Mouse (Mus musculus) Muller cell, postnatal 12 days (primary cell): ENCODE measurements around the gene Neu2.
"Not testable (repeated sequence)": the region's sequence is repeated elsewhere in the genome, so short reads cannot be mapped to it uniquely, and the experiment has no call there.

Experiments
- DNase-seq: peaks from one replicate; pipeline ENCODE4 v3.0.0-alpha.2; 2015; ENCODE audit errors: inconsistent ontology term

The Neu2 gene

DNA sequence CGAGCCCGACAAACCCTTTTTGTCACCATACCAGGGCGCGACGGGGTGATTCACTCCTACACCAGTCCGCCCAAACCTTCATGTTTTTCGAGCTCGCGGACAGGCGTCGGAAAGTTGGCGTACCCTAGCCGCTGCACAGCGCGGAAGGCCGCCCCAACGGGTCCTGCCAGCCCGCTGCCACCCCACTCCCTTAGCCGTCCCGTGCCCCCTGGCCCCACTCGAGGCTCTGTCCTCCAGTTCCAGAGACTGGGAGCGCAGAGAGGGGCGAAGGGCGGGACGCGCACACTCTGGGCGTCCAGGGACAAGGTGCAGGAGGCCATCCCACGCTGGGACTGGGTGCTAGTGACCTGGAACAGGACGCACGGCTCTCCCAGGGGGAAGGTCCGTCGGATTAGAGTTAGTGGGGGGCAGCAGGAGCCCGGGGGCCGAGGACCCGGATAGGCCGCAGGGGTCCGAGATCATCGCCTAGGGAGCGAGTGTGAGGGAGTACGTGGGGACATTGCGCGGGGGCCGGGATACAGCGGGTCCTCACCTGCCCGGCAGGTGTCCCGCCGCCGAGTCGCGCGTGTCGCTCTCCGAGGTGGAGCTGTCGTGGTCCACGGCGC is at the start of gene Neu2:
Gene Neu2 (plus strand): TSS at position 329 of the 605 bp plus-strand sequence.
- peak; percentile 45 for DNase-seq

DNA sequence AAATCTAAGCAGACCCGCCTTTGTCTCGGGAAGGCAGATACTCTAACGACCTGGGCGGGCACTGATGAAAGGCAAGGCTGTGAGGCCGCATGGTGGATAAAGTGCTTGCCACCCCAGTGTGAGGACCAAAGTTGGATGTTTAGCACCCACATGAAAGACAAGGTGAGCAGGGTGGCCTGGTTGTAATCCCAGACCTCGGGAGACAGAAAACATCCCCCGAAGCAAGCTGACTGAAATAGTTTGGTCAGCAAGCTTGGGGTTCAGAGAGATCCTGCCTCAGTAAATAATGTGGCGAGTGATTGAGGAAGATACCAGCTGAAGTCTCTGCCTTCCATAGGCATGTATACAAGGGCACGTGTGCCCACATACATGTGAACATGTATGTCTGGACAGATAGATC is 42.2 kb upstream of the Neu2 start:
- DNase-seq, result no peak

DNA sequence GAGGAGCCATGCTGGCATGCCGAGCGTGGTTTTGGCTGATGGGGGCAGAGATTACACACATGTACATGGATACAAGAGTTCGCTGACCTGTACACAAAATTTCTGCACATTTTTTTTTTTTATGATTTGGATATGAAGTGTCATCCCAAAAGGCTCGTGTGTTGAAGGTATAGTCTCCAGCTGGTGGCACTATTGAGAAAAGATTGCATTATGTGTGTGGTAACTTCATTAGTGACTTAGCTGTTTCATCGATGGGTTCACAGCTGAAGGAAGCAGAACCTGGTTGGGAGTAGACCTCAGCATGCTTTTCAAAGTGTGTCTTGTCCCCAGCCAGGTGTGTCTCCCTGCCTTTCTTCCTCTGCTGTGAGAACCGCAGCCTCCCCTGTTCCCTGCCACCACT is 41.4 kb upstream of the Neu2 start:
- peak; percentile 26 for DNase-seq

DNA sequence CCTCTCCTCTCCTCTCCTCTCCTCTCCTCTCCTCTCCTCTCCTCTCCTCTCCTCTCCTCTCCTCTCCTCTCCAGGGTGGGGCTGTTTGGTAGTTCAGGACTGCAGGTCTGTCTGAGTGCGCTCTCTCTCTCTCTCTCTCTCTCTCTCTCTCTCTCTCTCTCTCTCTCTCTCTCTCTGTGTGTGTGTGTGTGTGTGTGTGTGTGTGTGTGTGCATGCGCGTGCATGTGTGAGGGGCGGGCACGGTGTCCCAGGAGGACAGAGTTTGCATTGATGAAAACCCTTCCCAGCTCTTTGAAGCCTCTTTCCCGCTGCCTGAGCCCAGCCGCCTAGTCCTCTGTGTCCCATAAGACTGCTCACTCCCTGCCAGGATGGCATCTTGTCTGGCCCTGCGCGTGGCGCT is 39.7 kb upstream of the Neu2 start, which contains the start of gene Snorc:
Gene Snorc (plus strand): TSS at position 301 of the 400 bp plus-strand sequence.
- not testable (repeated sequence) for DNase-seq

DNA sequence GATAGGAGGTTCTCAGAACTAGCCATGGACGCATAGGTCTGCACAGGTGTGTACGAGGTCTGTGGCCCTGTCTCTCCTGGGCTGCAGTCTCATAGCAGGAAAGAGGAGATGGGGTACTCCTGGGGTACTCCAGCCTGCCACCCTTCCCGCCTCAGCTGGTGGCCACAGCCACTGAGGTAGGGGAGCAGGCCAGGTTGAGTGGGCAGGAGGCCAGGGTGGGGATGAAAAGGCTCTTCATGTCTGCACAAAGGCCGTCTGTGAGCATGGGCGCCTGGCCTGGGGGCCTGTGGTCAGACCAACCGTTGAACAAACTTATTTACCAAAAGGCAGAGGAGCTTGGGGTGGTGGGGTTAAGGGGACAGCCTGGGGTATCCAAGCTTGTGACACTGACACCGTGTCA is 37.8 kb upstream of the Neu2 start:
- DNase-seq, result no peak

DNA sequence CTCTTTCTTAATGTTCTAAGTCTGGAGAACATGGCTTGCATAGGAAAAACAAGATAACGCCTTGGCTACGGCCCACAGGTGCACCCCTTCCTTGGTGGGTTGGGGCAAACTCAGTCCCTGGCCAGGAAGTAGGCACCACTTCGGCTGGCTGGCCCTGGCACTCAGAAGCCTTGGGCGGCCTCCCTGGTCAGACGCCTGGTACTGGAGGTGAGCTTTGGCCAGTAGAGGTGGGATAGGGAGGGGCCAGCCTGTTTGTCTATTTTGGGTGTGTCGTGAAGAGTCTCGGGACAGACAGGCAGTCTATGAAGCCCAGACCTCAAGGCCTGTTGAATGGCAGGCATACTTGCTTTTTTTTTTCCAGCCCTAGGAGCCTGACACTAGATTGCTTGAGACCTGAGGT is 37.1 kb upstream of the Neu2 start:
- no peak for DNase-seq

DNA sequence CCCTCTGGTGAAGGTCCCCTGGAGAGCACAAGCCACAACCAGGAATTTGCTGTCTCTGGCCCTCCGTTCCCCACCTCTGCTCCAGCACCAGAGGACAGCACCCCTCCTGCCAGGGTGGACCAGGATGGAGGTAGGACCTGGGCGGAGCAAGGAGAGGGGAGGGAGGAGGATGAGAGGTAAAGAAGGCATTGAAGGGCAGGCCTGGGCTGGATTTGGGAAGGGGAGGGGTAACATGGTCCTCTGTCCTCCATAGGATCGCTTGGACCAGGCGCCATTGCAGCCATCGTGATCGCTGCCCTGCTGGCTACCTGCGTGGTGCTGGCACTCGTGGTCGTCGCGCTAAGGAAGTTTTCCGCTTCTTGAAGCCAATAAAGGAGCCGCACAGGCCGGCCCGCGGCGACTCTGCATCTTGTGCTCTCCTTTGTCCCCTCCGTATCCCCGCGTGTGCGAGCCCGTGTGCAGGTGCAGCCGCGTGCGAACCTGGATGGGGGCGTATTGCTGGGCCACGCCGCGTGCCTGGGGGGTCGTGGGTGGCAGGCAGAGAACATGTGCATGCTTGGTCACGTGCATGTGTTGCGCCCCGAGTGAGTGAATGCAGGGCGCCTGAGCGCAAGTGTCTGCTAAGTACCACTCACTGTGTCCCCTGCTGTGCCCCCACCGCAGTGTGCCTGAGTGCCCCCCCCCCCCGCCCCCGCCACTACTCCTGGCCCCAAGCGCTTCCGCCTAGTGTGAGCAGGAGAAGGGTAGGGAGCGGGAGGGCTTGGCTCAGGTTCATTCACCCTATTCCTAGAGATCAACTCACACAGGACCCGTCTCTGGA is 34.4 kb upstream of the Neu2 start:
- DNase-seq, result no peak

DNA sequence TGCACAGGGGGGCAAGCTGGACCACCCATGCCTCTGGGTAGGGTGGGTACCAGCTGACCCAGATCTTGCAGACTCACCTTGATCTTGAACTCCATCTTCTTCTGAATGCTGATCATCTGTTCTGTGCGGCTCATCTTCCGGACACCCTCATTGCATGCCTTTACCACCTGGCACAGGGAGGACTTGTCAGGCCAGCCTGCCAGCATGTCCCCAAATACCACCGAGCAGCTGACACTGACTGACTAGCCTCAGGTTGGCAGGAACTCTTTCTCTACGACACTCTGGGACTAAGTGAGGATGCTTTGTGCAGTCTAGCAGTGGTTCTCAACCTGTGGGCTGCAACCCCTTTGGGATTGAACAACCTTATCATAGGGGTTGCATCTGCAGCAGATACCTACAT is 27.1 kb upstream of the Neu2 start:
- no peak for DNase-seq

DNA sequence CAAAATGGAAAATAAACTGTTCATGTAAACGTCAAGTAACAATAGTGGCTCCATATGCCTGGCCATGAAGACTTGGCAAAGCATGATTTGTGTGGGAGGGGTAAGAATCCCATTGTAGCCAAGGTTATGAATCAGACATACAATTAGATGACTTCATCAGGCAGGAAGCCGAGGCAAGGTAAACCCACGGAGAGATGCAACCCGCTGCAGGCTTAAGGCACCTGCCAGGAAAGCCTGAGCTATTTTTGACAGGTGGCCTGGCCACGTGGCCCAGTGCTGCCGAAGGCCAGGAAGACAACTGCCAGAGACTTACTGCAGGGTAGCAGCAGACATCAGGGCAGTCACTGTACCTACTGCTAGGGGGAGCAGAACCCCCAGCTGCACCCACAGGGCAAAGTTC is 23.3 kb upstream of the Neu2 start:
- peak; percentile 74 for DNase-seq

DNA sequence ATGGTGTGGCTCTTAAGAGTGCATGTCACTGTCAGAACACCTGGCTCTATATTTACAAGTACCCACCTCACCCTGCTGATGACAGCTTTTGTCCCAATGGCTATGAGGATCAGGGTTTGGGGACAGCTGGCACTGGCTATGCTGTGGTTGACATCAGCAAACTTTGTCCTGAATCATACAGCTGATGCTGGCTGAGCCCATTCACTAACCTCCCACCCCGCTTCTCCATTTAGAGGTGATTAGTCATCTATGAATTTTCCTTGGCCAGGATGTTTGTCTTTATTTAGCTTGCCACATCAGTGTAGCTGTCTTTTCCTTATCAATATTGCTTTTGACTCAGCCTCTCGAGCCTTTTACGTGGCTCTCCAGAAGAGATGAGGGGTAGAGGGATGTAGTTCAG is 17.4 kb upstream of the Neu2 start:
- DNase-seq, result peak; percentile 68

DNA sequence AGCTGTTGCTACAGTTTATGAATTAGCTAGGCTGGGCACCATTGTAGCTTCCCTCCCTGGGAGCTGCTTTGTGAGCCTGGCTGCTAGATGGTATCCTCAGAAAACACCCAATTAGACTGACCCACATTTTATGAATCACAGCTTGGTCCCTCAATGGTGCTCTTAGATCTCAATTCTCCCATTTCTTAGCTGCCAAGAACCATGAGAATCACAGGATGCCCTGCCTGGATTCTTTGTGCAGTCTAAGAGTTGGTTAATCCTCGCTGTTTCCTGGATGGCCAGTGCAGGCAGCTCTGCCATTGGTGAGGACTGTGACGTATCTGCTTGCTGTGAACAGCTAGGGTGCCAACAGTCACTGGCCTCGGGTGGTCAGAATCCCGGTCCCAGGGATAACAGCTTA is 16.1 kb upstream of the Neu2 start:
- DNase-seq, result peak; percentile 94

DNA sequence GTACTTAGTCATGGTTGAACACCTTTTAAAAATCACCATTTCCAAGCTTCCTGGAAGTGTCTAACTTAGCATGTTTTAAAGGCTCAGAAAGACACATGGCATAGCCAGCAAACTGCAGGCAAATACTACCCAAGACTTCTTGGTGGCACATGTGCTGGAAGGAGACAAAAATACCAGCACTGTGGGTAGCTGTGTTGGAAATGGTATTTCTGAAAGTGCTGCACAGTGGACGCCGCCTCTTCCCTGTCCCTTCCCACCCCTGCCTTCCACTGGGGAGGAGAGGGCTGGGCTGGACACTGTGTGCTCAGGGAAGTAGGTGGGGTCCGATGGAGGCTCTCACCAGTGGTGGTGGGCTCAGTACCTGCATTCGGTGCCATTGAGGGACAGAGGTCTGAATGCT is 4.2 kb upstream of the Neu2 start:
- no peak for DNase-seq

DNA sequence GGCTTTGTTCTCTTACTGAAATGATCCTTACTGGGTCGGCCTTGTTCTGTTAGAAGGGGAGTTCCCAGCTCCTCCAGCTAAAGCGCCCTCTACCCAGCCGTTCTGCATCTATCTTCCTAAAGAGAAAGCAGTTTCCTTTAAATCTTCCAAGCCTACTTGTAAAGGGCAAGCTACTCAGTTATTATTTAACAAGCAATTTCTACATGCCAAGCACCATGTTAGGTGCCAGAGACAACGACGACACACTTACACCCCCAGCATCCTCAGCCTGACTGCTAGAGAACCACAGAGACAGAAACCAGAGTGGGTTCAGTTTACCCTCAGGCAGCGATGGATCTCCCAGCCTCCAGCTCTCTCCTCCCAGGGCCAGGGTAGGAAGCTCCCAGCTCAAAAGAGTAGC is 1.8 kb upstream of the Neu2 start:
- DNase-seq, result no peak

DNA sequence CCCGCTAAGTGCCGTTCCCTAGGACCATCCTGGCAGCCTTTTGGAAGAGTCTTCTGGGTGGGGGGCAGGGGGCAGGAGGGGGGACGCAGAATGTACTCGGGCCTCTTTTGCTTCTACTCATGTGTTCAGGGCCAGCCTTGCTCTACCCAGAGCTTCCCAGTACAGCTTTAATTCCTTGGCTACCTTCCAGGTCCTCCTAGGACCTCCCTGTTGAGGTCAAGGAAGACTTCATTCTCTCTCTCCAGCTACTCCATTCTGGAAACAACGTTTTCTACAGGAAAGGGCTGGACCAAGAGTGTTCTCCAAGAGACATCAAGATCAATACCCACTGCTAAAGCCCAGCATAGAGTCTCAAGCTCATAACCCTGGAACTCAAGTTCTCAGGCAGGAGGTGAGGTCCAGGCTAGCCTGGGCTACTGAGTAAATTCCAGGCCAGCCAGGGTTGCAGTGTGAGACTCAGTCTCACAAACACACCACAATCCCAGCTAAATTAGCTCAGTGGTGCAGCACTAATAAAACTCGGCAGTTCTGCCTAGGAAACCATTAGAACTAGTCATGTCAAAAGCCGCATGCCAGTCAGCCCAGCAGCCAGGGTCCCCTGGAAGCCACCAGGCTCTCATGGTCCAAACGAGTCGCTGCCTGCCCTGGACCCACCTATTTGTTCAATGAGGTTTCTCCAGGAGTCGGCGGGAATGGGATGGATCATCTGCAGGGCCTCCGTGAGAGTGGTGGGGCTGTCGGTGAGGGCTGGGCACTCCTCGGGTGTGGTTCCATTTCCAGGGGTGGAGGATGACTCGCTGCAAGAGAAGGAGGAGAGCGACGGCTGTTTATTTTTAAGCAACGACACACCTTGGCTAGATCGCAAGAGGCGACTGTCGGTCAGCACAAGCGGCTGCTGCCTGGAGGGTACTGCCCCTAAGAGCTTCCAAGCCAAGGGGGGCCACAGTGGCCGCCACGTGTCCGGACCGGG is 813 bp upstream of the Neu2 start:
- peak; percentile 62 for DNase-seq

DNA sequence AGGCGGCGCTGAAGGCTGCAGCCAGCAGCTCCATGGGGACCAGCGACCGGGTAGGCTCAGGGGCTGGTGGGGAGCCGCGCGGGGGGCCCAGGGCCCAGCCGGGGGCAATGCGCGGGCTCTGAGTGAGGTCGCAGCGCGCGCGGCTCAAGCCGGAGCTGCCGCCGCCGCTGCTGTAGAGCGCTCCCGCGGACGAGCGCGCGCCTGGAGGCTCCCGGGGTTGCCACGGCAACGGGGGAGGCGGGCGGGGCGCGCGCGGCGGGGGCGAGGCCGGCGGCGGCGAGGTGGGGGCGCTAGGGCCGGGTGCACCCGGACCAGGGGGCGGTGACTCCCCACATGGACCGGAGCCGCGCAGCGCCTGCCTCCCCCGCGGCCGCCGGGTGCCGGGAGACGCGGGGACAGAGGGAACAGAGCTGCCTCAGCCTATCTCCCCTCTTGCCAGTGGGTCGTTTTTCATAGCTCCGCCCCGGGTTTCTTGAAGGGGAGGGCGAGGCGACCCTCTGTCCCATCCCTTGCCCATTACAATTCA is 540 bp downstream of the Neu2 start:
- peak; percentile 73 for DNase-seq

DNA sequence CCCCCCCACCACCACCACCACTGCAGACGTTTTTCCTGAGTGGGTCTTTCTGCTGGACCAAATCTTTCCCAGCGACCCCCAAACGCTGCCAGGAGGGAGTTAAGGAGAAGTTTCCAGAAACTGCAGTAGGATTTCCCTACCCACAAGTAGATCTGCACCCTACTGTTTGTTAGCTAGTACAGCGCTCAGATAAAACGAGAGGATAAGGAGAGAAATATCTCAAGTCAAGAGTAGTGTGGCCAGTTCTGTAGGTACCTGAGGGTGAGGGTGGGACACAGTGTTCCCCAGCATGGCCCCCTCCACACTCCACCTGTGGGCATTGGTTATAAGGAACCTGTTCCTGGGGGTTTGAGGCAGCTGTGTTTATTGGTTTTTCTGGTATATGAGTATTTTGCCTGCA is 1.2 kb downstream of the Neu2 start:
- no peak for DNase-seq

DNA sequence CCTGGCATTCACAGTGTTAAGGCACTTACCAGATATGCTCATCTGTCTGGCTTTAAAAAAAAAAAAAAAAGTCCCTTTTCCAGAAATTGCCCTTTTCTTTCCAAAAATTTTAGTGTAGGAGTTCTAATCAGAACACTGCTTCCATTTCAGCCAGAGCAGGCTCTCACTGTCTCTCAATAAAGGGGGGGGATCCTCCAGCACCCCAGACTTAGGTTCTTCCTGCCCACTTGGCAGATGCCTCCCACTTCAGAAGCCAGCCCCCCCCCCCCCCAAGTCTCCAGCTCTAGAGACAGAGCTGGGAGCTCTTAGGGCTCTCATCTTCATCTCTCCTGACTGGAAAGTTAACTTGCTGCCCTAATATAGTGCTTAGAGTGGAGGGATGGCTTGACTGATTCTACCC is 10.8 kb downstream of the Neu2 start:
- DNase-seq, result no peak

DNA sequence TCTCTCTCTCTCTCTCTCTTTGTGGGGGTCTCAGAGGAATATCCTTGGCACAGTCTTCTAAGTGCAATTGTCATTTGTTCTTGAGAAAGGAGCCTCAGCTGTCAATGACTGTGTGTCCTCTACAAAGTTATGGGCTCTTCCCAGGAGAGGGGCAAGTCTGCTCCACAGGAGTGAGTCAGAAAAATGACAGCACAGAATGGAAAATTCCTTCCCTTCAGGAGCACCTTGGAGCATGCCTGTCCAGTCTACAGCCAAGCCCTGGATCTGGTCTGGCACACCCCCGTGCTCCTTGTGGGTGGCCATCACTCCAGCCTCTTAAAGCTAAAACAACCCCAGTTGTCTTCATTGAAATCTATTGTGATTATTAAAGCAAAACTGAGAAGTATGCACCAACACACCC is 11.8 kb downstream of the Neu2 start:
- peak; percentile 54 for DNase-seq

DNA sequence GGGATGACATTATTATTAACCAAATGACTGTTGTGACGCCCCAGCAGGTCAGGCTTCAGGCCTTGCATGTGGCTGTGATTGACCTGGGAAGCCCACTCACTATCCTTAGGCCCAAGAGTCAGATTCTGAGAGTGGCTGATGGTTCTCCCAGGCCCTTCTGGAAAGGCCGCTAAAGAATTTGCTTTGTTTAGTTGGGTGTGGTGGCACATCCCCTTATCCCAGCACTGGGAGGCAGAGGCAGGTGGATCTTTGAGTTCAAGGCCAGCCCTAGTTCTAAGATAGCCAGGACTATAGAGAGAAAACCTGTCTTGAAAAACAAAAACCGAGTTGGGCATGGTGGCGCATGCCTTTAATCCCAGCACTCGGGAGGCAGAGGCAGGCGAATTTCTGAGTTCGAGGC is 15.4 kb downstream of the Neu2 start:
- DNase-seq, result no peak

DNA sequence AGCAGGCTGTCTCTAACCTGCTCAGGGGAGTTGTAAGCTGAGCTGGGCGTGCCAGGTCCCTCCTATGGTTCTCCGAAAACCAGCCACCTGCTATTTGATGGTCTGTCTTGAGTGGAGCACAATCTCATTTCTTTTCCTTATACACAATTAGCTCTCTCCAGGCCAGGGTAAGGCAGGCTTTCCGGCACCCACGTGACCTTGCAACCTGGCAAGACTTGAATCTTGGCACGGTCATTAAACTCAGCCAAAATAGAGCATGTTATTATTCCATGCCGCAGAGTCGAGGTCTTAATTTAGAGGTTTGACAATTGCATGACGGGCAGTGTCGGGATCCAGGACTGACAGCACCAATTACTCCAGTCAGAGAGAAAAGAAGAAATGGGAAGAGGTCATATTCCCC is 17.5 kb downstream of the Neu2 start:
- DNase-seq, result no peak

DNA sequence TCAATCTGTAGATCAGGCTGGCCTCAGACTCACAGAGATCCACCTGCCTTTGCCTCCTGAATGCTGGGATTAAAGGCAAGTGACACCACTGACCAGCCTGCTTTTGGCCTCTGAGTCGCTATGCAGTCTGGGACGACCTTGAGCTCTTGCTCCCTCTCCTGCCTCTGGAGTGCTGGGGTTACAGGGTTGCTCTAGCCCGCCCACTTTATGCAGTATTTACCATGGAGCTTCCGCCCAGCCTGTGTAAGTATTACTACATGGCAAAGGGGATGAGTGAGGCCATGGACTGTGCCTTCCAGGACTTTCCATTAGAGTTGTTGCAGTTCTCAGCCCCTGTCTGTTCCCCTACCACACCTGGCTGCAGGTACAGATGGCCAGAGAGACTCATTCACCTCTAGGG is 22.7 kb downstream of the Neu2 start:
- no peak for DNase-seq

DNA sequence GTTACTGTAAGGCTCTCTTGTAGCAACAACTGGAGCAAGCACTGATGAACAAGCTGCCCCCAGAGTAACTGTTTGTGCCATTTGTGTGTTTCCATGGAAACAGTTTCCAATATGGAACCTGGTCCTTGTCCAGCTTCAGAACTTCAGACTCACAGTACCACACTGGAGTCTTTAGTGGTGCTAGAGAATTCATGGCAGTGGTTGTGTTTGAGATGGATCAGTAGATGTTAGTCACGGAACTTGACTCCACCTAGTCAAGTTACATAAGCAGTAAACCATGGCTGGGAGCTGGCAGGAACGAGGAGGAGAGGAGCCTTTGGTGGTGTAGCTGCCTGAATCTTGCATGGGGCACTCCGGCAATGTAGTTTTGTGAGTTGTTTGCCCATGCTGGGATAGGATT is 24.4 kb downstream of the Neu2 start:
- DNase-seq, result no peak
